Mouse (Mus musculus): ENCODE measurements around the gene Fam98a.

Fam98a gene

GRCm38 (mm10) chr17:75522347-75523065 is 29.2 kb downstream of the Fam98a start:
- in situ Hi-C loops (cut with MboI, MseI): no loop called here

GRCm38 (mm10) chr17:75521236-75521842 is 30.4 kb downstream of the Fam98a start:
- in situ Hi-C loops (cut with MboI, MseI): no loop called here

- in situ Hi-C loops (cut with MboI, MseI): loop anchor here (5.0 to 10.0 kb wide), 2 partner anchors 103 to 465 kb away; no protein-coding TSS in a partner anchor
Observed at GRCm38 (mm10) chr17:75519239-75519900, 32.4 kb downstream of the Fam98a start.

GRCm38 (mm10) chr17:75518181-75518901 is 33.4 kb downstream of the Fam98a start:
- in situ Hi-C loops (cut with MboI, MseI): loop anchor here (5.0 to 10.0 kb wide), 2 partner anchors 104 to 464 kb away; no protein-coding TSS in a partner anchor

GRCm38 (mm10) chr17:75516591-75516990 is 35.2 kb downstream of the Fam98a start:
- in situ Hi-C loops (cut with MboI, MseI): loop anchor here (5.0 to 10.0 kb wide), 2 partner anchors 106 to 462 kb away; no protein-coding TSS in a partner anchor

GRCm38 (mm10) chr17:75509257-75509656 is 42.5 kb downstream of the Fam98a start:
- in situ Hi-C loops (cut with MboI, MseI): no loop called here

- in situ Hi-C loops (cut with MboI, MseI): no loop called here
Observed at GRCm38 (mm10) chr17:75506708-75507641, 44.8 kb downstream of the Fam98a start.

- in situ Hi-C loops (cut with MboI, MseI): no loop called here
Observed at GRCm38 (mm10) chr17:75506097-75506675, 45.6 kb downstream of the Fam98a start.

GRCm38 (mm10) chr17:75505053-75505452 is 46.7 kb downstream of the Fam98a start:
- in situ Hi-C loops (cut with MboI, MseI): no loop called here

- in situ Hi-C loops (cut with MboI, MseI): no loop called here
Observed at GRCm38 (mm10) chr17:75503031-75503430, 48.7 kb downstream of the Fam98a start.

- in situ Hi-C loops (cut with MboI, MseI): no loop called here
Observed at GRCm38 (mm10) chr17:75498241-75498651, 53.5 kb downstream of the Fam98a start.

GRCm38 (mm10) chr17:75495213-75495612 is 56.5 kb downstream of the Fam98a start:
- in situ Hi-C loops (cut with MboI, MseI): no loop called here
